Mouse (Mus musculus): ENCODE data around the gene Ccdc24.

DNA sequence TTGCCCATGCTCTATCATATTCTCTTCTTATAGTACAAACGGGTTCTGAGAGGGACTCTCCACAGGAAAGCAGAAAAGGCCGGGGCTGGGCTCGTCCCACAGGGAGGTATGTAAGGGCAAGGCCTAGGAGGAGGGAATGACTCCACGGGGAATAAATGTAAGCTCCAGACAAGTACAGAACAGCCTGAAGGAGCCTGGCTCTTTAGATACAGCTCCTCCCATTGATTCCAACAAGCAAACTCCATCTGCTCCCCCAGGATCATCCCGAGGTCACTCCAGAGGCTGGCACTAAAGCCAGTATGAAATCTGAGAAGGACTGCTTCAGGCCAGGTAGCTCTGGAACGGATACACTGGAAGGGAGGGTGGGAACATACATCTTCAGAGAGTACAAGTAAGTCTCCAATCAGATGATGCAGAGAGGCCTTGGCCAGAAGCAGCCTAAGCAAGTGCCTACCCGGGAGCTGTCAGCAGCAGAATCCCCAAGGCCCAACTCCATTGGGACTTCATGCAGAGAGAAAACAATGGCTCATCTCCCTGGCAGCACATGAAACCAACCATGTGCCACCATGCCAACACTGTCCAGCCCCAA is 40.4 kb upstream of the Ccdc24 start:
- TF ChIP-seq CTCF (IDR thresholded peaks at IDR 0.05; ENCODE audit: control insufficient read depth, insufficient read depth, insufficient replicate concordance, low read depth, low read length) (no peak), POLR2A (IDR thresholded peaks at IDR 0.05; ENCODE audit: control insufficient read depth, low read depth, low read length) (no peak)
